ENCODE assay signal across 19 mouse cellular contexts in the genomic region with DNA sequence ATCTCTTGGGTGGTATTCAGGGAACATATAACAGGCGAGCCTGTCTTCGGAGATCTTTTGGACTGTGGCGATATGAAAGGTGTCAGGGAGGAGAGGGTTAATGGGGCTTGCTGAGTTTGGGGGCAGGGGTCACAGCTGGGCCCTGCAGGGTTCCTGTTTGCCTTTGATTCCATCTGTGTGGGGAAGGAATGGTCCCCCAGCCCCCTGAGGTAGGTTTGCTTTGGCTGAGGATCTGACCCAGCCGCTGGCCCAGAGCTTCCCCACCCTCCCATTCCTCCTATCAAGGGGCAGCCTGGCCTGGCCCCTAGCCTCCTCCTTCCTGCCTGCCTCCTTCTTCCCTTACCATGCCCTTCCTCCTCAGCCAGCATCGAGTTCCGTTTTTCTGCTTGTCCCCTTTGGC. TPM values are rescaled to one million over a fixed set of nuclear protein-coding genes. Genes with fewer than 3 reads are reported as not detected.
DNase-seq lines count a peak whose midpoint lies in the region; ATAC-seq lines count a peak whose summit lies in the region.
"Had no signal": no experiment of that assay in that cellular context is flagged by ENCODE, and none has a peak within 500 bp of the region (broad histone marks: within the 10 kb centered on the region; RNA-seq: fewer than 3 reads in every experiment).

No protein-coding gene starts in this region.

- no peaks in the 10 kb centered on the region for H3K9me3 ChIP-seq in hindbrain, embryonic 12.5 days (replicated peaks)
- H3K9me3 ChIP-seq in hindbrain, embryonic 13.5 days: no peaks in the 10 kb centered on the region
- H3K9me3 ChIP-seq in neural tube, embryonic 15.5 days (replicated peaks): no peaks in the 10 kb centered on the region
- H3K9me3 ChIP-seq in embryonic facial prominence, embryonic 10.5 days: no peaks in the 10 kb centered on the region
- H3K9me3 ChIP-seq: heart, embryonic 15.5 days; neural tube, embryonic 13.5 days had no signal

- 2% methylated on average over 6 of the region's 6 CpGs for WGBS in hindbrain, embryonic 12.5 days
- 8% methylated on average over 6 of the region's 6 CpGs for WGBS in hindbrain, embryonic 13.5 days
- 18% methylated on average over 6 of the region's 6 CpGs for WGBS in neural tube, embryonic 15.5 days
- WGBS in embryonic facial prominence, embryonic 10.5 days: 6% methylated on average over 6 of the region's 6 CpGs

- H3K4me2 ChIP-seq in hindbrain, embryonic 12.5 days (replicated peaks): no peak overlapping the region
- H3K4me2 ChIP-seq in hindbrain, embryonic 13.5 days: no peak overlapping the region
- H3K4me2 ChIP-seq in neural tube, embryonic 15.5 days: no peak overlapping the region
- H3K4me2 ChIP-seq: heart, embryonic 15.5 days; neural tube, embryonic 13.5 days had no signal

- peak; percentile 67 for DNase-seq in neural tube, embryonic 10.5 days (ENCODE audit: extremely low spot score, low spot score)
- peak; percentile 75 for DNase-seq in embryonic facial prominence, embryonic 10.5 days (ENCODE audit: low spot score)
- no peak for DNase-seq in adrenal gland, postnatal 25 days
- DNase-seq: cerebellum, postnatal 25 days; liver; spleen, adult 18-20 months had no signal

- H3K4me1 ChIP-seq in hindbrain, embryonic 12.5 days: peaks cover 55% of the 10 kb centered on the region
- peaks cover 43% of the 10 kb centered on the region for H3K4me1 ChIP-seq in hindbrain, embryonic 13.5 days (replicated peaks)
- peaks cover 37% of the 10 kb centered on the region for H3K4me1 ChIP-seq in neural tube, embryonic 15.5 days
- H3K4me1 ChIP-seq in embryonic facial prominence, embryonic 10.5 days: peaks cover 70% of the 10 kb centered on the region

- peaks cover 12% of the 10 kb centered on the region; the same call in 1 of the 2 replicates for H3K27me3 ChIP-seq in hindbrain, embryonic 12.5 days
- peaks cover 8% of the 10 kb centered on the region for H3K27me3 ChIP-seq in hindbrain, embryonic 13.5 days
- no peaks in the 10 kb centered on the region for H3K27me3 ChIP-seq in neural tube, embryonic 15.5 days (replicated peaks)
- H3K27me3 ChIP-seq in embryonic facial prominence, embryonic 10.5 days (replicated peaks; ENCODE audit: low read depth, poor library complexity, severe bottlenecking): peaks cover 30% of the 10 kb centered on the region
- H3K27me3 ChIP-seq: heart, embryonic 15.5 days; neural tube, embryonic 13.5 days had no signal

- no peaks in the 10 kb centered on the region for H3K36me3 ChIP-seq in hindbrain, embryonic 12.5 days
- H3K36me3 ChIP-seq in hindbrain, embryonic 13.5 days: no peaks in the 10 kb centered on the region
- no peaks in the 10 kb centered on the region for H3K36me3 ChIP-seq in neural tube, embryonic 15.5 days
- no peaks in the 10 kb centered on the region for H3K36me3 ChIP-seq in embryonic facial prominence, embryonic 10.5 days (replicated peaks)
- H3K36me3 ChIP-seq: heart, embryonic 15.5 days; neural tube, embryonic 13.5 days had no signal

- H3K9ac ChIP-seq in hindbrain, embryonic 12.5 days: 0 out of 2 replicates have a peak overlapping the region, but pooled peaks have one; percentile 2
- H3K9ac ChIP-seq in hindbrain, embryonic 13.5 days: no peak overlapping the region
- H3K9ac ChIP-seq in neural tube, embryonic 15.5 days (replicated peaks): no peak overlapping the region
- H3K9ac ChIP-seq: heart, embryonic 15.5 days; neural tube, embryonic 13.5 days had no signal

- no peak overlapping the region for H3K4me3 ChIP-seq in hindbrain, embryonic 12.5 days
- H3K4me3 ChIP-seq in hindbrain, embryonic 13.5 days: no peak overlapping the region
- H3K4me3 ChIP-seq in neural tube, embryonic 15.5 days (replicated peaks): no peak overlapping the region
- H3K4me3 ChIP-seq in embryonic facial prominence, embryonic 10.5 days: 0 out of 2 replicates have a peak overlapping the region, but pooled peaks have one; percentile 2
- H3K4me3 ChIP-seq: erythroblast, embryonic 14.5 days; heart, embryonic 15.5 days; neural tube, embryonic 13.5 days had no signal

- ATAC-seq in hindbrain, embryonic 12.5 days (ENCODE audit: low FRiP score): no peak
- no peak for ATAC-seq in hindbrain, embryonic 13.5 days (ENCODE audit: low FRiP score)
- no peak for ATAC-seq in neural tube, embryonic 15.5 days (ENCODE audit: low FRiP score)
- ATAC-seq in CD4-positive, CD25-positive, alpha-beta regulatory T cell, adult 4 months: no peak
- ATAC-seq: inflammation-experienced regulatory T-cells, adult 6 months had no signal

- H3K27ac ChIP-seq in hindbrain, embryonic 12.5 days: peak overlapping the region; percentile 24; the same call in 1 of the 2 replicates
- H3K27ac ChIP-seq in hindbrain, embryonic 13.5 days: no peak overlapping the region
- H3K27ac ChIP-seq in neural tube, embryonic 15.5 days (replicated peaks): no peak overlapping the region
- H3K27ac ChIP-seq in embryonic facial prominence, embryonic 10.5 days (replicated peaks): peak overlapping the region; percentile 64
- H3K27ac ChIP-seq: heart, embryonic 15.5 days; kidney, postnatal 0 days had no signal

RNA-seq across cellular contexts. Expression of gene Atp1a2, which starts 5.0 kb away (rescaled TPM):
- polyA plus RNA-seq in hindbrain, embryonic 12.5 days (2016; fragmentation: Nextera tagmentation; extraction: Ambion mirVana): 13.7 and 16.1 TPM in 2 replicates
- 41.5 and 42.3 TPM in 2 replicates for polyA plus RNA-seq in hindbrain, embryonic 13.5 days (2015; fragmentation: Nextera tagmentation; extraction: Ambion mirVana)
- 57.9 and 63.1 TPM in 2 replicates for polyA plus RNA-seq in neural tube, embryonic 15.5 days (2015; fragmentation: Nextera tagmentation; extraction: Ambion mirVana)
- polyA plus RNA-seq in embryonic facial prominence, embryonic 10.5 days (2016; fragmentation: Nextera tagmentation; extraction: Ambion mirVana): 1.2 and 1.4 TPM in 2 replicates
- 110 and 122 TPM in 2 replicates for total RNA-seq in adrenal gland, postnatal 25 days (2021)
- polyA plus RNA-seq in CD4-positive, CD25-positive, alpha-beta regulatory T cell, adult 4 months (2017; shearing (Covaris generic)): under 1 TPM; 0.33 to 0.42 TPM
- polyA plus RNA-seq: erythroblast, embryonic 14.5 days had no signal

RNA-seq across cellular contexts. Expression of gene Kcnj9, which starts 26.3 kb away (rescaled TPM):
- 1.2 and 2.0 TPM in 2 replicates for polyA plus RNA-seq in hindbrain, embryonic 12.5 days (2016; fragmentation: Nextera tagmentation; extraction: Ambion mirVana)
- 2.2 and 2.5 TPM in 2 replicates for polyA plus RNA-seq in hindbrain, embryonic 13.5 days (2015; fragmentation: Nextera tagmentation; extraction: Ambion mirVana)
- polyA plus RNA-seq in neural tube, embryonic 15.5 days (2015; fragmentation: Nextera tagmentation; extraction: Ambion mirVana): 2.5 and 3.2 TPM in 2 replicates
- polyA plus RNA-seq in embryonic facial prominence, embryonic 10.5 days (2016; fragmentation: Nextera tagmentation; extraction: Ambion mirVana): 0.10 and 0.11 TPM in 2 replicates
- total RNA-seq in adrenal gland, postnatal 25 days (2021): 0.18 TPM in 1 of 2 replicates, not detected in the other
- not detected for polyA plus RNA-seq in CD4-positive, CD25-positive, alpha-beta regulatory T cell, adult 4 months (2017; shearing (Covaris generic))
- polyA plus RNA-seq: heart, embryonic 15.5 days; inflammation-experienced regulatory T-cells, adult 6 months; lung, embryonic 16.5 days had no signal

RNA-seq across cellular contexts. Expression of gene Kcnj10, which starts 38.2 kb away (rescaled TPM):
- 0.53 and 0.83 TPM in 2 replicates for polyA plus RNA-seq in hindbrain, embryonic 12.5 days (2016; fragmentation: Nextera tagmentation; extraction: Ambion mirVana)
- 1.6 and 1.7 TPM in 2 replicates for polyA plus RNA-seq in hindbrain, embryonic 13.5 days (2015; fragmentation: Nextera tagmentation; extraction: Ambion mirVana)
- 2.3 and 2.5 TPM in 2 replicates for polyA plus RNA-seq in neural tube, embryonic 15.5 days (2015; fragmentation: Nextera tagmentation; extraction: Ambion mirVana)
- 0.09 and 0.15 TPM in 2 replicates for polyA plus RNA-seq in embryonic facial prominence, embryonic 10.5 days (2016; fragmentation: Nextera tagmentation; extraction: Ambion mirVana)
- 0.39 and 0.48 TPM in 2 replicates for total RNA-seq in adrenal gland, postnatal 25 days (2021)
- polyA plus RNA-seq in CD4-positive, CD25-positive, alpha-beta regulatory T cell, adult 4 months (2017; shearing (Covaris generic)): not detected
- polyA plus RNA-seq: erythroblast, embryonic 14.5 days had no signal

RNA-seq across cellular contexts. Expression of gene Igsf8, which starts 41.4 kb away (rescaled TPM):
- 147 and 159 TPM in 2 replicates for polyA plus RNA-seq in hindbrain, embryonic 12.5 days (2016; fragmentation: Nextera tagmentation; extraction: Ambion mirVana)
- polyA plus RNA-seq in hindbrain, embryonic 13.5 days (2015; fragmentation: Nextera tagmentation; extraction: Ambion mirVana): 104 and 112 TPM in 2 replicates
- 70.9 and 71.3 TPM in 2 replicates for polyA plus RNA-seq in neural tube, embryonic 15.5 days (2015; fragmentation: Nextera tagmentation; extraction: Ambion mirVana)
- 33.7 and 39.5 TPM in 2 replicates for polyA plus RNA-seq in embryonic facial prominence, embryonic 10.5 days (2016; fragmentation: Nextera tagmentation; extraction: Ambion mirVana)
- total RNA-seq in adrenal gland, postnatal 25 days (2021): 33.7 and 48.7 TPM in 2 replicates
- polyA plus RNA-seq in CD4-positive, CD25-positive, alpha-beta regulatory T cell, adult 4 months (2017; shearing (Covaris generic)): 1 to 10 TPM; 3.8 to 5.5 TPM

RNA-seq across cellular contexts. Expression of gene Atp1a4, which starts 44.6 kb away (rescaled TPM):
- not detected in 2 replicates for polyA plus RNA-seq in hindbrain, embryonic 12.5 days (2016; fragmentation: Nextera tagmentation; extraction: Ambion mirVana)
- polyA plus RNA-seq in hindbrain, embryonic 13.5 days (2015; fragmentation: Nextera tagmentation; extraction: Ambion mirVana): 0.06 TPM in 1 of 2 replicates, not detected in the other
- 0.05 TPM in 1 of 2 replicates, not detected in the other for polyA plus RNA-seq in neural tube, embryonic 15.5 days (2015; fragmentation: Nextera tagmentation; extraction: Ambion mirVana)
- polyA plus RNA-seq in embryonic facial prominence, embryonic 10.5 days (2016; fragmentation: Nextera tagmentation; extraction: Ambion mirVana): not detected in 2 replicates
- total RNA-seq in adrenal gland, postnatal 25 days (2021): 0.88 and 2.3 TPM in 2 replicates
- polyA plus RNA-seq in CD4-positive, CD25-positive, alpha-beta regulatory T cell, adult 4 months (2017; shearing (Covaris generic)): not detected
- total RNA-seq: layer of hippocampus, postnatal 25 days had no signal
- polyA plus RNA-seq: erythroblast, embryonic 14.5 days; frontal cortex, adult 2 months; inflammation-experienced regulatory T-cells, adult 6 months; kidney, postnatal 0 days; lung, embryonic 16.5 days; neural tube, embryonic 13.5 days; urinary bladder, adult 2 months had no signal

Comparison
In these comparisons a context has a peak if more than half of its experiments do, and no peak if none do; other contexts are left out.
1. H3K27ac ChIP-seq: peak in hindbrain, embryonic 12.5 days (single experiment) and embryonic facial prominence, embryonic 10.5 days (single experiment); none in hindbrain, embryonic 13.5 days (single experiment) and neural tube, embryonic 15.5 days (single experiment).